Mouse (Mus musculus) spleen, postnatal 0 days (tissue): ENCODE results near the gene Gm21788. TPM values are rescaled to one million over a fixed set of nuclear protein-coding genes. Genes with fewer than 3 reads are reported as not detected.

Experiments used
- polyA plus RNA-seq: library from polyadenylated mRNA; unstranded; fragments of >200 nt; fragmentation: Nextera tagmentation; extraction: Ambion mirVana; gene quantifications from 2 replicates; pipeline ENCODE4 v1.2.1, GENCODE M21; 2015

Gm21788 gene
- polyA plus RNA-seq, result not detected in 2 replicates

DNA sequence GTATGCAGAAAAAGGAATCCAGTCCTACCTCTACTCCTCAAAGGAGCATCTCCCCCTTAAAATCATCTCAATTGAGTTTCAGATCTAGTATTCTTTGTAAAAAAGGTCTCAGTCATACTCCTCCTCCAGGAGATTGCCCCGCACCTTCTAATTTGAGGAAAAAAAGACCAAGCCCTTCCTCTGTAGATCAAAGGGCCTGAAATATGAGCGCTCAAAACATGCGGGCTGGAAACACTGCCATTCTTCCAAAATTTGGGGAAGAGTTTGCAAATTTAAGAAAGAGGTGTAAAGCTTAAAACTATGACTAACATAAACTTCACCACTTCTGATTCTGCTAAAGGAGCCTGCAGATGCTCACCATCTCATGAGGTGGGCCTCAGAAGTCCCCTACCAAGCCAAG, at the start of gene Gm21788:
Gene Gm21788 (plus strand): TSS at position 301 of the 400 bp plus-strand sequence.

Other genes with a start within 250 kb of the Gm21788 start
- gene Gm21244, start 235.7 kb upstream of the Gm21788 start, polyA plus RNA-seq, result not detected in 2 replicates
- not detected in 2 replicates for gene Gm28998, start 151.2 kb upstream of the Gm21788 start, polyA plus RNA-seq
- not detected in 2 replicates for gene Gm20826, start 233.5 kb downstream of the Gm21788 start, polyA plus RNA-seq